ENCODE assay signal across 28 mouse cellular contexts in genomic region chr6:98800040-98800439, GRCm38 (mm10).
DNase-seq lines count a peak whose midpoint lies in the region; ATAC-seq lines count a peak whose summit lies in the region.
"Had no signal": no experiment of that assay in that cellular context is flagged by ENCODE, and none has a peak within 500 bp of the region (broad histone marks: within the 10 kb centered on the region; RNA-seq: fewer than 3 reads in every experiment).

No protein-coding gene starts in this region.

- 39% methylated on average over 8 of the region's 8 CpGs for WGBS in intestine, embryonic 14.5 days
- 59% methylated on average over 8 of the region's 8 CpGs for WGBS in intestine, embryonic 16.5 days
- WGBS in embryonic facial prominence, embryonic 10.5 days, result 61% methylated on average over 8 of the region's 8 CpGs
- 85% methylated on average over 8 of the region's 8 CpGs for whole genome bisulfite sequencing in midbrain, embryonic 15.5 days

- no peak overlapping the region for H3K9ac ChIP-seq in intestine, embryonic 14.5 days (ENCODE audit: low read length)
- no peak overlapping the region for H3K9ac ChIP-seq in intestine, embryonic 16.5 days (ENCODE audit: low read depth, low read length)
- no peak overlapping the region for H3K9ac ChIP-seq in midbrain, embryonic 15.5 days
- H3K9ac ChIP-seq: embryonic facial prominence, embryonic 15.5 days; heart, embryonic 15.5 days; liver, embryonic 15.5 days; lung, embryonic 15.5 days; neural tube, embryonic 13.5 days had no signal

- peaks cover 23% of the 10 kb centered on the region for H3K4me1 ChIP-seq in intestine, embryonic 14.5 days (replicated peaks; ENCODE audit: control insufficient read depth, insufficient read depth, low read length)
- H3K4me1 ChIP-seq in intestine, embryonic 16.5 days (ENCODE audit: control insufficient read depth, insufficient read depth, low read length), result no peaks in the 10 kb centered on the region; the same call in 1 of the 2 replicates
- H3K4me1 ChIP-seq in embryonic facial prominence, embryonic 10.5 days, result peaks cover 23% of the 10 kb centered on the region
- no peaks in the 10 kb centered on the region for H3K4me1 ChIP-seq in midbrain, embryonic 15.5 days
- H3K4me1 ChIP-seq: embryonic facial prominence, embryonic 15.5 days; liver, embryonic 15.5 days; neural tube, embryonic 13.5 days had no signal

- no peak overlapping the region for H3K4me2 ChIP-seq in intestine, embryonic 14.5 days (ENCODE audit: low read length)
- no peak overlapping the region for H3K4me2 ChIP-seq in intestine, embryonic 16.5 days (ENCODE audit: low read depth, low read length)
- no peak overlapping the region for H3K4me2 ChIP-seq in midbrain, embryonic 15.5 days
- H3K4me2 ChIP-seq: embryonic facial prominence, embryonic 15.5 days; heart, embryonic 15.5 days; liver, embryonic 15.5 days; lung, embryonic 15.5 days; neural tube, embryonic 13.5 days had no signal

- H3K27ac ChIP-seq in intestine, embryonic 14.5 days (ENCODE audit: low read depth), result peak overlapping the region; percentile 38; the same call in 1 of the 2 replicates
- H3K27ac ChIP-seq in intestine, embryonic 16.5 days (ENCODE audit: low read length), result no peak overlapping the region
- peak overlapping the region; percentile 35; the same call in 1 of the 2 replicates for H3K27ac ChIP-seq in embryonic facial prominence, embryonic 10.5 days (replicated peaks)
- no peak overlapping the region for H3K27ac ChIP-seq in midbrain, embryonic 15.5 days
- H3K27ac ChIP-seq: embryonic facial prominence, embryonic 15.5 days; heart, embryonic 15.5 days; liver, embryonic 15.5 days; lung, embryonic 15.5 days; neural tube, embryonic 13.5 days had no signal

- H3K36me3 ChIP-seq in intestine, embryonic 14.5 days (ENCODE audit: control insufficient read depth, insufficient read depth, low read length), result no peaks in the 10 kb centered on the region
- H3K36me3 ChIP-seq in intestine, embryonic 16.5 days (ENCODE audit: control insufficient read depth, insufficient read depth, low read length), result no peaks in the 10 kb centered on the region
- H3K36me3 ChIP-seq in embryonic facial prominence, embryonic 10.5 days (replicated peaks), result no peaks in the 10 kb centered on the region
- no peaks in the 10 kb centered on the region for H3K36me3 ChIP-seq in midbrain, embryonic 15.5 days (replicated peaks)
- H3K36me3 ChIP-seq: embryonic facial prominence, embryonic 15.5 days; G1E; heart, embryonic 15.5 days; liver, embryonic 15.5 days; lung, embryonic 15.5 days; neural tube, embryonic 13.5 days had no signal

- DNase-seq in intestine, embryonic 14.5 days (ENCODE audit: low spot score), result no peak
- DNase-seq in ES-CJ7 (ENCODE audit: low read depth, low spot score), result peak; percentile 40
- peak; percentile 14 for DNase-seq in embryonic facial prominence, embryonic 10.5 days (ENCODE audit: low spot score)
- peak; percentile 32 for DNase-seq in retina, embryonic 14.5 days (ENCODE audit: low spot score)
- no peak for DNase-seq in left cerebral cortex, postnatal 14 days (ENCODE audit: low spot score in 2 of 2)
- DNase-seq: adrenal gland, postnatal 10 days; cerebellum, adult 9-10 months; heart, postnatal 4 days; kidney, postnatal 25 days; layer of hippocampus, adult 9-11 months; liver; lung, postnatal 4 days; right cerebral cortex, adult 18-20 months had no signal

- H3K27me3 ChIP-seq in intestine, embryonic 14.5 days (replicated peaks; ENCODE audit: control insufficient read depth, insufficient read depth, low read length), result no peaks in the 10 kb centered on the region
- no peaks in the 10 kb centered on the region for H3K27me3 ChIP-seq in intestine, embryonic 16.5 days (replicated peaks; ENCODE audit: control insufficient read depth, insufficient read depth, low read length)
- H3K27me3 ChIP-seq in embryonic facial prominence, embryonic 10.5 days (replicated peaks; ENCODE audit: low read depth, poor library complexity, severe bottlenecking), result no peaks in the 10 kb centered on the region
- no peaks in the 10 kb centered on the region for H3K27me3 ChIP-seq in midbrain, embryonic 15.5 days (replicated peaks)
- H3K27me3 ChIP-seq: embryonic facial prominence, embryonic 15.5 days; heart, embryonic 15.5 days; liver, embryonic 15.5 days; lung, embryonic 15.5 days; neural tube, embryonic 13.5 days; Patski had no signal

- H3K4me3 ChIP-seq in intestine, embryonic 14.5 days (ENCODE audit: low read depth, low read length), result no peak overlapping the region
- no peak overlapping the region for H3K4me3 ChIP-seq in intestine, embryonic 16.5 days (ENCODE audit: low read length)
- no peak overlapping the region for H3K4me3 ChIP-seq in embryonic facial prominence, embryonic 10.5 days
- no peak overlapping the region for H3K4me3 ChIP-seq in midbrain, embryonic 15.5 days
- H3K4me3 ChIP-seq: embryonic facial prominence, embryonic 15.5 days; heart, embryonic 15.5 days; liver, embryonic 15.5 days; lung, embryonic 15.5 days; myocyte; neural tube, embryonic 13.5 days had no signal

- H3K9me3 ChIP-seq in intestine, embryonic 14.5 days (ENCODE audit: control insufficient read depth, low read length), result no peaks in the 10 kb centered on the region
- H3K9me3 ChIP-seq in intestine, embryonic 16.5 days (ENCODE audit: control insufficient read depth, low read length), result no peaks in the 10 kb centered on the region
- H3K9me3 ChIP-seq in embryonic facial prominence, embryonic 10.5 days, result no peaks in the 10 kb centered on the region
- H3K9me3 ChIP-seq in midbrain, embryonic 15.5 days, result no peaks in the 10 kb centered on the region
- H3K9me3 ChIP-seq: embryonic facial prominence, embryonic 15.5 days; heart, embryonic 15.5 days; liver, embryonic 15.5 days; lung, embryonic 15.5 days; neural tube, embryonic 13.5 days had no signal

- intact Hi-C loops in left cerebral cortex, postnatal 14 days (cut with DNase I), result loop anchor here (10.0 kb wide), 1 partner anchor 265 kb away; no protein-coding TSS in a partner anchor

- ATAC-seq in intestine, embryonic 14.5 days (replicated peaks; ENCODE audit: low FRiP score, low TSS enrichment, low read depth), result no peak
- no peak for ATAC-seq in intestine, embryonic 16.5 days
- ATAC-seq in midbrain, embryonic 15.5 days (replicated peaks), result no peak
- ATAC-seq: activated CD4-positive, CD25-positive, alpha-beta regulatory T cell, adult 4 months; forebrain, embryonic 14.5 days; hindbrain, embryonic 16.5 days; intestine, postnatal 0 days; midbrain, embryonic 16.5 days; Patski had no signal

Comparison
In these comparisons a context has a peak if more than half of its experiments do, and no peak if none do; other contexts are left out.
1. H3K27ac ChIP-seq: peak in intestine, embryonic 14.5 days (single experiment) and embryonic facial prominence, embryonic 10.5 days (single experiment); none in intestine, embryonic 16.5 days (single experiment) and midbrain, embryonic 15.5 days (single experiment).
2. DNase-seq: peak in ES-CJ7 (single experiment), embryonic facial prominence, embryonic 10.5 days (single experiment) and retina, embryonic 14.5 days (single experiment); none in intestine, embryonic 14.5 days (single experiment) and left cerebral cortex, postnatal 14 days (0 of 2).